ENCODE assay signal across 12 mouse cellular contexts in the genomic region with DNA sequence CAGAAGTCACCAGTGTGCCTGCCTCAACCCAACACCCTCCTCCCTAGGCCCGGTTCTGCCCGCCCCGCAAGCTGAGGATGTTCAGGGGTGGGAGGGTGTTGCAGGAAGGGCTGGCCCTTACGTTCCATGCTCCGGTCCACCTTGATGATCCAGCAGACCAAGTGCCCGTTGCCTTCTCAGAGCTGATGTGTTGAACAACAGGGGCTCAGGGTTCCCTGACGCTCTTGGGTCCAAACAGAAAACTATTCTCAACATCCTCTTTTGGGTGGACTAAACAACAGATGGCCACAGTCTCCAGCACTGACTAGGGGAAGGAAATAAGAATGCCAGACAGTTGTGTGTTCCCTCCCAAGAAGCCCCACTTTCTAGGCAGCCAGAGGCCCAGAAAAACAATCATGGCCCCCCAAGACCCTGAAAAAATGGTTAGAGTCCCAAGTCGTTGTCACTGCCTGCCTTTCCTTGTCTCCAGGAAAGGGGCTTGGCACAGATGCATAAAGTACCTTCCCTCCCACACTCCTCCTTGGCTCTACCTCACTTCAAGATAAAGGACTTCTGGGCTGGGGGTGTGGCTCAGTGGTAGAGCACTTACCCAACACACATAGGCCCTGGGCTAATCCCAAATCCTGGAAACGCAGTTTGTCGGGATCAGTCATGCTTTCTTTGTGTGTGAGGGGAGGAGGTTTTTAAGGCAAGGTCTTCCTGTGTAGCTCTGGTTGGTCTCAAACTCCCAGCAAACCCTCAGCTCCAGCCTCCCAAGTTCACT. TPM values are rescaled to one million over a fixed set of nuclear protein-coding genes. Genes with fewer than 3 reads are reported as not detected.
DNase-seq lines count a peak whose midpoint lies in the region; ATAC-seq and TF ChIP-seq lines count a peak whose summit lies in the region.
"Had no signal": no experiment of that assay in that cellular context is flagged by ENCODE, and none has a peak within 500 bp of the region (broad histone marks: within the 10 kb centered on the region; RNA-seq: fewer than 3 reads in every experiment).

No protein-coding gene starts in this region.

- no peak for TF ChIP-seq POLR2A in bone marrow, adult 2 months (IDR thresholded peaks at IDR 0.05; ENCODE audit: borderline replicate concordance, control insufficient read depth, low read depth, low read length)

- peaks cover 2% of the 10 kb centered on the region; the same call in 1 of the 2 replicates for H3K4me1 ChIP-seq in bone marrow, adult 2 months (ENCODE audit: control insufficient read depth, insufficient read depth, low read length)
- H3K4me1 ChIP-seq in hindbrain, postnatal 0 days (ENCODE audit: insufficient read depth, low read length), result no peaks in the 10 kb centered on the region

- H3K36me3 ChIP-seq in hindbrain, postnatal 0 days (ENCODE audit: insufficient read depth, low read length), result no peaks in the 10 kb centered on the region
- H3K36me3 ChIP-seq: heart, embryonic 13.5 days; hindbrain, embryonic 15.5 days had no signal

- H3K4me3 ChIP-seq in bone marrow, adult 2 months (replicated peaks; ENCODE audit: control insufficient read depth, low read depth, low read length), result no peak overlapping the region
- H3K4me3 ChIP-seq in hindbrain, postnatal 0 days (ENCODE audit: low read length), result no peak overlapping the region
- H3K4me3 ChIP-seq: heart, embryonic 13.5 days; hindbrain, embryonic 15.5 days had no signal

- H3K9me3 ChIP-seq in hindbrain, postnatal 0 days (ENCODE audit: low read length), result no peaks in the 10 kb centered on the region
- H3K9me3 ChIP-seq: heart, embryonic 13.5 days; hindbrain, embryonic 15.5 days had no signal

- H3K9ac ChIP-seq in hindbrain, postnatal 0 days (replicated peaks; ENCODE audit: low read length), result no peak overlapping the region
- H3K9ac ChIP-seq: heart, embryonic 13.5 days; hindbrain, embryonic 15.5 days had no signal

- H3K4me2 ChIP-seq in hindbrain, postnatal 0 days (ENCODE audit: low read depth, low read length), result no peak overlapping the region
- H3K4me2 ChIP-seq: heart, embryonic 13.5 days; hindbrain, embryonic 15.5 days had no signal

- whole genome bisulfite sequencing in bone marrow, adult 2 months, result 41% methylated on average over 10 of the region's 10 CpGs
- 77% methylated on average over 10 of the region's 10 CpGs for WGBS in hindbrain, postnatal 0 days

- ATAC-seq in megakaryocyte progenitor cell, adult 5-6 weeks (replicated peaks; ENCODE audit: poor library complexity), result peak; percentile 32
- no peak for ATAC-seq in activated CD4-positive, CD25-positive, alpha-beta regulatory T cell, adult 4 months
- ATAC-seq in hindbrain, postnatal 0 days, result no peak
- ATAC-seq: midbrain, embryonic 16.5 days had no signal

- TF ChIP-seq CTCF in bone marrow, adult 2 months (IDR thresholded peaks at IDR 0.05; ENCODE audit: control insufficient read depth, insufficient read depth, low read length), result no peak
- no peak for TF ChIP-seq CTCF in hindbrain, postnatal 0 days (IDR thresholded peaks at IDR 0.05; ENCODE audit: low read depth)

- 0 out of 2 replicates have a peak overlapping the region, but pooled peaks have one; percentile 1 for H3K27ac ChIP-seq in bone marrow, adult 2 months (ENCODE audit: control insufficient read depth, insufficient read depth, low read depth, low read length, poor library complexity)
- H3K27ac ChIP-seq in hindbrain, postnatal 0 days, result no peak overlapping the region
- H3K27ac ChIP-seq: heart, embryonic 13.5 days; hindbrain, embryonic 15.5 days had no signal

- peak; percentile 28 for DNase-seq in layer of hippocampus, adult 9-11 months
- no peak for DNase-seq in layer of hippocampus, postnatal 36 days
- peak; percentile 25 to 64 for DNase-seq in lung, adult 18-20 months
- DNase-seq in embryo, embryonic 9.5 days (ENCODE audit: extremely low spot score), result no peak
- no peak for DNase-seq in hindbrain, postnatal 0 days (ENCODE audit: low spot score)
- DNase-seq: kidney, postnatal 10 days had no signal

- H3K27me3 ChIP-seq in hindbrain, postnatal 0 days (ENCODE audit: insufficient read depth, low read length), result no peaks in the 10 kb centered on the region; the same call in 1 of the 2 replicates

RNA-seq across cellular contexts. Expression of a gene that starts 6.3 kb away (rescaled TPM):
- 10 to 100 TPM; 44.3 to 47.8 TPM for total RNA-seq in layer of hippocampus, postnatal 36 days (2021)
- 89.2 and 118 TPM in 2 replicates for polyA plus RNA-seq in bone marrow, adult 2 months (2011; ENCODE audit: insufficient read depth, insufficient read length, low replicate concordance, missing spikeins)
- total RNA-seq in megakaryocyte progenitor cell, adult 5-6 weeks (2015), result 77.0 and 92.7 TPM in 2 replicates
- 55.4 and 83.3 TPM in 2 replicates for total RNA-seq in megakaryocyte progenitor cell, adult 5-6 weeks (2017)
- 100 to 1,000 TPM; 294 to 357 TPM for polyA plus RNA-seq in activated CD4-positive, CD25-positive, alpha-beta regulatory T cell, adult 4 months (2017; shearing (Covaris generic))
- total RNA-seq in hindbrain, postnatal 0 days (2014; rRNA removed), result 31.7 and 35.4 TPM in 2 replicates
- polyA plus RNA-seq in hindbrain, postnatal 0 days (2015; fragmentation: Nextera tagmentation; extraction: Ambion mirVana), result 101 and 107 TPM in 2 replicates

RNA-seq across cellular contexts. Expression of a gene that starts 49.3 kb away (rescaled TPM):
- 100 to 1,000 TPM; 116 to 124 TPM for total RNA-seq in layer of hippocampus, postnatal 36 days (2021)
- 97.6 and 180 TPM in 2 replicates for polyA plus RNA-seq in bone marrow, adult 2 months (2011; ENCODE audit: insufficient read depth, insufficient read length, low replicate concordance, missing spikeins)
- 171 and 194 TPM in 2 replicates for total RNA-seq in megakaryocyte progenitor cell, adult 5-6 weeks (2015)
- 53.4 and 80.2 TPM in 2 replicates for total RNA-seq in megakaryocyte progenitor cell, adult 5-6 weeks (2017)
- polyA plus RNA-seq in activated CD4-positive, CD25-positive, alpha-beta regulatory T cell, adult 4 months (2017; shearing (Covaris generic)), result 10 to 100 TPM; 22.6 to 37.2 TPM
- 33.8 and 44.7 TPM in 2 replicates for total RNA-seq in hindbrain, postnatal 0 days (2014; rRNA removed)
- 22.4 and 26.0 TPM in 2 replicates for polyA plus RNA-seq in hindbrain, postnatal 0 days (2015; fragmentation: Nextera tagmentation; extraction: Ambion mirVana)

Comparison
In these comparisons a context has a peak if more than half of its experiments do, and no peak if none do; other contexts are left out.
1. DNase-seq: peak in layer of hippocampus, adult 9-11 months (single experiment) and lung, adult 18-20 months (2 of 2); none in layer of hippocampus, postnatal 36 days (0 of 2), embryo, embryonic 9.5 days (single experiment) and hindbrain, postnatal 0 days (single experiment).